Mouse (Mus musculus) CH12.LX (cell line): Measurements from ENCODE around the gene Rhot1.
"Not testable (repeated sequence)": the region's sequence is repeated elsewhere in the genome, so short reads cannot be mapped to it uniquely, and the experiment has no call there.

ENCODE experiments used
- CTCF ChIP-seq, 2 experiments: IDR thresholded peaks in 1 of 2; conservative IDR thresholded peaks in 1 of 2; 2 replicates each; pipeline ENCODE4 v1.5.1; 2011 to 2012; ENCODE audit warnings: low read depth in 2 of 2, low read length in 2 of 2, improper control_type of control experiment in 1 of 2, inconsistent platforms in 1 of 2, mild to moderate bottlenecking in 1 of 2, moderate library complexity in 1 of 2
- E2F4 ChIP-seq: IDR thresholded peaks from 2 replicates; pipeline ENCODE4 v1.6.1; 2011; ENCODE audit warnings: low read depth, low read length, improper control_type of control experiment; ENCODE audit not compliant: insufficient replicate concordance
- ELF1 ChIP-seq: IDR thresholded peaks from 2 replicates; pipeline ENCODE4 v1.6.1; 2014; ENCODE audit warnings: low read depth, mild to moderate bottlenecking, inconsistent platforms, low read length, improper control_type of control experiment
- EP300 ChIP-seq: IDR thresholded peaks from 2 replicates; pipeline ENCODE4 v1.6.1; 2011; ENCODE audit warnings: low read length, improper control_type of control experiment
- JUND ChIP-seq: conservative IDR thresholded peaks from 2 replicates; pipeline ENCODE4 v1.6.1; 2011; ENCODE audit warnings: low read depth, low read length, improper control_type of control experiment
- KAT2A ChIP-seq: IDR thresholded peaks from 2 replicates; pipeline ENCODE4 v1.6.1; 2012; ENCODE audit warnings: low read length, improper control_type of control experiment, inconsistent platforms; ENCODE audit not compliant: insufficient replicate concordance
- MAZ ChIP-seq: IDR thresholded peaks from 2 replicates; pipeline ENCODE4 v1.6.1; 2012; ENCODE audit warnings: low read depth, mild to moderate bottlenecking, inconsistent platforms, low read length, improper control_type of control experiment, moderate library complexity
- NRF1 ChIP-seq: IDR thresholded peaks from 2 replicates; pipeline ENCODE4 v1.6.1; 2014; ENCODE audit warnings: low read depth, mild to moderate bottlenecking, inconsistent platforms, low read length, improper control_type of control experiment, moderate library complexity
- POLR2A ChIP-seq: IDR thresholded peaks from 2 replicates; pipeline ENCODE4 v1.6.1; 2011; ENCODE audit warnings: low read depth, mild to moderate bottlenecking, improper control_type of control experiment, low read length
- RAD21 ChIP-seq: IDR thresholded peaks from 2 replicates; pipeline ENCODE4 v1.6.1; 2011; ENCODE audit warnings: low read depth, mild to moderate bottlenecking, low read length, improper control_type of control experiment, moderate library complexity
- TBP ChIP-seq: conservative IDR thresholded peaks from 2 replicates; pipeline ENCODE4 v1.6.1; 2011; ENCODE audit warnings: low read depth, low read length, improper control_type of control experiment
- ZC3H11A ChIP-seq: IDR thresholded peaks from 2 replicates; pipeline ENCODE4 v1.6.1; 2012; ENCODE audit warnings: low read depth, mild to moderate bottlenecking, inconsistent platforms, low read length, improper control_type of control experiment
- ZMIZ1 ChIP-seq: IDR thresholded peaks from 2 replicates; pipeline ENCODE4 v1.6.1; 2012; ENCODE audit warnings: low read depth, mild to moderate bottlenecking, inconsistent platforms, low read length, improper control_type of control experiment

DNA sequence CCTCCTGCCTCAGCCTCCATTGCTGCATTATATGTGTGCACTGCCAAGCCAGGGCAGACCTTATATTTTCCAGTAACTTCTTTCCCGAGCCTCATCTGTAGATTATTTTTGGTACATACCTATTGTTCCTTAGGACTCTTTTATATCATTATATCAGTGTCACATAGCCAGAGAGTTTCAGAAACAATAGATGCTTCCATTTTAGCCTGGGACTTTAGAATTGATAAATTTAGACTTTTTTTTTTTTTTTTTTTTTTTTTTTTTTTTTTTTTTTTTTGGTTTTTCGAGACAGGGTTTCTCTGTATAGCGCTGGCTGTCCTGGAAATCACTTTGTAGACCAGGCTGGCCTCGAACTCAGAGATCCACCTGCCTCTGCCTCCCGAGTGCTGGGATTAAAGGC is 21.2 kb downstream of the Rhot1 start:
- TF ChIP-seq CTCF (conservative IDR thresholded peaks at IDR 0.05 in 1 of 2, IDR thresholded peaks at IDR 0.05 in 1 of 2; ENCODE audit: low read depth in 2 of 2, low read length in 2 of 2); ELF1; E2F4; NRF1; KAT2A; EP300; POLR2A; MAZ; RAD21; ZC3H11A; JUND; TBP; ZMIZ1: not testable (repeated sequence)
